Mouse (Mus musculus): ENCODE data around the gene Hoxa3.

Gene Hoxa3

GRCm38 (mm10) chr6:52167736-52168161 lies 45.4 kb downstream of the Hoxa3 start:
- no peak for DNase-seq (ENCODE audit: low spot score)

GRCm38 (mm10) chr6:52167176-52167575 lies 46.0 kb downstream of the Hoxa3 start:
- DNase-seq (ENCODE audit: low spot score) = no peak

- DNase-seq (ENCODE audit: low spot score) = no peak
These were observed 46.6 kb downstream of the Hoxa3 start for GRCm38 (mm10) chr6:52166431-52167077.

GRCm38 (mm10) chr6:52165441-52166370 lies 47.4 kb downstream of the Hoxa3 start:
- no peak for DNase-seq (ENCODE audit: low spot score)

DNA sequence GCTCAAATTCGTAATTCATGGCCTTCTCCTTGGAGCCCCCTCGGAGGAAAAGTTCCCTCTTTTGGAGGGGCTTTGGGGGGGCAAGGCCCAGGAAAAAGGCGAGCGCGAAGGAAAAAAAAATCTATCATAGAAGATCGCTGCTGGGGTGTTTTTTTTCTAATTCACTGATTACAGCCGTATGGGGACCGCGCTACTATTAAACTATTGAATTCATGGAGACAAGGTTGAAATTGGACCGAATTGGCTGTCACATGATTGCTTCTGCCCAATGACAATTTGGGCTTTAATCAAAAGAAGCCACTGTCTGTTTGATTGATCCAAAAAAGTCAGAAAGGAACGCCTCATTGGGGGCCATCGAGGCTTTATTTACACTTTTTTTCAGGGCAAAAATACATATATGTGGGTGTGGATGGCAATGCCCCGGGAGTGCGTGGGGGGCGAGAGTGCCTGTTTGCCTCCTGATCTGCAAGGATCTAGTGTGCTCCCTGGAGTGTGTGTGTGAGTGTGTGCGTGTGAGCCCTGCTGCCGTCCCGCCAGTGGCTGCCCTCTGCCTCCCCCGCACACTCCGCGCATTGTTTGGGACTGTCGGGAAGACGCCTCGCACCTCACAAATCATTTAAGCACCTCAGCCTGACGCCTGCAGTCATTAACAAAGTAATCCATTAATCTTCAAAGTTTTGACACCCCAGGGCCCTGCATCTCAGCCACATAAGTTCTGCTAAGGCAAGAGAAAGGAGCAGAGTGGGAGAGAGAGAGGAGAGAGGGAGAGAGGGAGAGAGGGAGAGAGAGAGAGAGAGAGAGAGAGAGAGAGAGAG lies 48.3 kb downstream of the Hoxa3 start, which contains the start of gene Hoxa2:
TSS of gene Hoxa2 (minus strand) at position 206 of the 815 bp plus-strand sequence.
- no peak for DNase-seq (ENCODE audit: low spot score)

DNA sequence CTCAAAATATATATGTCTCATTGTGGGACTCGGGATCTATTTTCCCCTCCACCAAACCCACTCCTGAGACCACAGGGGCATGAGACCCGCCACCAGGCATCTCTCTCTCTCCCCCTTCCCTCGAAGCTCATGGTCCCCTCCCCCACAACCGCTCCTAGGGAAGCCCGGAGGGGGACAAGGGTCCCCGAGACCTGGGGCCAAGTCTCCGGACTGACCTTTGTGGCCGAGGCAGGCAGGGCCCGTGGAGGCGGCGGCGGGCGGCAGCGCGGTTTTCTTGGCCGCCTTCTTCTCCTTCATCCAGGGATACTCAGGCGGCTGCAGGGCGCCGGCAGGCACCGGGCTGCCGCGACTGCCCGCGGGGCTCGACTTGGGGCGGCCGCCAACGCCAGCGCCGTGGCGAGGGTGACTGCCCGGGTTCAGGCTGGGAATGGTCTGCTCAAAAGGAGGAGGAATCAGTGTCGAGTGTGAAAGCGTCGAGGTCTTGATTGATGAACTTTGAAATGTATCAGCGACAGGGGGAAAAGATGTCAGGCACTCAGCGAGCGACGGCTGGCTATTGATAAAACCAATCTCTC lies 49.0 kb downstream of the Hoxa3 start:
- no peak for DNase-seq (ENCODE audit: low spot score)

DNA sequence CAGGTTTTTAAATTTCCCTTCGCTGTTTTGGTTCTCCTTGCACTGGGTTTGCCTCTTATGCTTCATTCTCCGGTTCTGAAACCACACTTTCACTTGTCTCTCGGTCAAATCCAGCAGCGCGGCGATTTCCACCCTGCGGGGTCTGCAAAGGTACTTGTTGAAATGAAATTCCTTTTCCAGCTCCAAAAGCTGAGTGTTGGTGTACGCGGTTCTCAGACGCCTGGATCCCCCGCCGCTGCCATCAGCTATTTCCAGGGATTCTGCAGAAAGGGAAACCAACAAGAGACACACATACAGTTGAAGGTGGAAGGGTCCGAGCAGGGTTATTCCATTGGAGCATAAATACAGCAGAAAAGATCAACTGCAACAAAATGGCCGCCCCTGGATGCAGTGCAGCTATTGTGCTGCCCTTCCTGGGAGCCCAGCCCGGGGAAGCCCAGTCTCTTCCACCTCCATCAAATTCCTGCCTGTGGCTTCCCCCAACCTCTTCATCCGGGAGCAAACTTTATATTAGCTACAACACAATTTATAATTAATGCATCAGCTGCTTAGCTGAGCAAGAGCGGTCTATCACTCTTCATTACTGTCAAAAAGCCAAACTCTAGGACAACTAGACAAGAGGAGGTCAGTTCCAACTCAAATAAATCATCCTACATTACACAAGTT lies 49.6 kb downstream of the Hoxa3 start:
- DNase-seq (ENCODE audit: low spot score) = no peak

- no peak for DNase-seq (ENCODE audit: low spot score)
These were observed 50.3 kb downstream of the Hoxa3 start for GRCm38 (mm10) chr6:52162611-52163365.

GRCm38 (mm10) chr6:52162093-52162380 lies 51.1 kb downstream of the Hoxa3 start:
- no peak for DNase-seq (ENCODE audit: low spot score)

GRCm38 (mm10) chr6:52161336-52162092 lies 51.6 kb downstream of the Hoxa3 start:
- no peak for DNase-seq (ENCODE audit: low spot score)

GRCm38 (mm10) chr6:52160511-52161335 lies 52.4 kb downstream of the Hoxa3 start:
- peak; percentile 40 for DNase-seq (ENCODE audit: low spot score)

DNA sequence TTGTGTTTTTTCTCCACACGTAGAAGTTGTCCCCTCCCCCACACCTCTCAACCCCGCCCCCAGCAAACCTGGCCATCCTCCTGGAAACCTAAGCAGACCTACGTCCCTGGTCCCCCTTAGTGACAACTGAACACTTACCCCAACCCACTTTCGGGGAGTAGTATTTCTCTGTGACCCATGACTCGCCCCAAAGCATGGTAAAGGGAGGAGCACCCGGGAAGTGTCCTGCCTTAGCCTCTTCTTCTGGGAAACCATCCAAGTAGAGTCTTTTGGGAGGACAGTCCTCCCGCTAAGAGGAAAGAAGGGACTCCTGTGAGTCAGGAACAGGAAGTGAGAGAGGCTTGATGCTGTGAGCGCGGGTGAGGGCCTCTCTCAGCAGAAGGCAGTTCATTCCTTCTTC lies 53.2 kb downstream of the Hoxa3 start:
- DNase-seq (ENCODE audit: low spot score) = no peak

DNA sequence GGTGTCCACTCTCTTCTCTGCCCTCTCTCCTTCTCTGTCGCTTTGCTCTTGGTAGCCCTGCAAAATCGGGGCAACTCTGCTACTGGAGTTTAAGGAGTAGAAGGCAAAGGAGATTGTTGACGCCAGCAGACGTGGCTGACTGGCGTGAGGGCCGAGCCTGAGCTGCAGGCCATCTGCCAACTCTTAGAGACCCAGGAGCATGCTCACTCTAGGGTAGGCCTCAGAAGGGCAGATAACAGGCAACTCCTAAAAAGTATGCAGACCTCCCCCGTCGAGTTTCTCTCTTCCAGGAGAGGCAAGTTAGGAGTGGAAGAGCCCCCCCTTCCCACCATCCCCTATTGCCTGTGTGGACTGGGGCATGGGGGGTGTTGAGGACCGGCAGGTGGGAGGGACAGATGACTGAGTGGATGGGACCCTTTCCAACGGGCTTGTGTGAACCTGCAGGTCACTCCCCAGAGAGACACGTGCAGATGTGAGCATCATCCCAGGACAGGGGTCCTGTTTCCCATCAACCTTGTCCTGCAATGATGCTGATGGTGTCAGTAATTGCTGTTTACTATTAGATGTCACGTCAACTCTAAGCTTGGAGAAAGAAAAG lies 53.9 kb downstream of the Hoxa3 start:
- DNase-seq (ENCODE audit: low spot score) = no peak

- DNase-seq (ENCODE audit: low spot score) = peak; percentile 44
These were observed 54.7 kb downstream of the Hoxa3 start, which contains the start of gene Hoxa1 for GRCm38 (mm10) chr6:52158276-52159051. Gene Hoxa1 (minus strand): TSS chr6:52158317.

DNA sequence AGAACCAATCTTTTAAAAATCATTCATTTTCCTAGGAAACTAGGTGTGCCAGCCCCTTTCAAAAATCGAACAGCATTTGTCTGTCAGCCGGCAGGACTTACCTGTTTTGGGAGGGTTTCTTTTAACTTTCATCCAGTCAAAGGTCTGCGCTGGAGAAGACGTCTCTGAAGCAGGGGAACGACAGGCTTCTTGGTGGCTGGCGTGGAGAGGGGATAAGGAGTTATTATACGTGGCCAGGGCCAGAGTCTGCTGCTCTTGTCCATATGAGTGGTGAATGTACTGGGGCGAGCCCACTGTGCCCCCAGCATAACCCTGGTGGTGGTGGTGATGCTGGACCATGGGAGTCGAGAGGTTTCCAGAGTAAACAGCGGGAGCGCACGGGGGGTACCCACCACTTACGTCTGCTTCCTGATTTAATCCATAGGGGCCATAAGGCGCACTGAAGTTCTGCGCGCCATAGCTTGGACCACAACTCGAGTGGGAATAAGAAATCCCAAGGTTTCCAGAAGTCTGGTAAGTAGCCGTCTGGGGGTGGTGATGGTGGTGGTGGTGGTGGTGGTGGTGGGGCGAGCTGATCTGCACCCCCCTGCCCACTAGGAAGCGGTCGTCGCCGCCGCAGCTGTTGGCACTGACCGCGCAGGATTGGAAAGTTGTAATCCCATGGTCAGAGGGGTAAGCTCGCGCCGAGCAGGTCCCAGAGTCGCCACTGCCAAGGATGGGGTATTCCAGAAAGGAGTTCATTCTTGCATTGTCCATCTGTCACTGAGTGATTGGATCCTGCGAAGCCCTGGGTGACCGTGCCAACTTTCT lies 55.5 kb downstream of the Hoxa3 start:
- no peak for DNase-seq (ENCODE audit: low spot score)

GRCm38 (mm10) chr6:52156551-52157200 lies 56.5 kb downstream of the Hoxa3 start:
- no peak for DNase-seq (ENCODE audit: low spot score)

Measured in ovary, adult 18-20 months (tissue).